Comparison of ENCODE assay signal across 8 mouse cellular contexts in the genomic region with DNA sequence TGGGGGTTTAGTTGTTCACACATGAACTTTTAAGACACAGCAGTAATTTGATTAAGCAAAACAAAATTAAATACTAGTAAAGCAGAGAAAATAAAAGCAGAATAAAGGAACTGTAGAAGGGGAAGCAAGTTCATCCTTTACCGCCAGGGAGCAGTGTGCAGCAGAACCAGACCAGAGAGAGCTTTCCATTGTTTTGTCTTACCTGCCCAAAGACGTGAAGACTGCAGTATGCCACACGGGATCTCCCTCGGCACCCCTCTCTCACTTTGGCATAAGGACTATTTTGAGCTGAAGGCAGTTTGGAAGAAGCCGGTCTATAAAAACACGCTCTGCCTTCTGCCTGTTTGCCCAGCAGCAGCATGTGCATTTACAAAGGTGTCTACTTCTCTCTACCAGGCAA. TPM values are rescaled to one million over a fixed set of nuclear protein-coding genes. Genes with fewer than 3 reads are reported as not detected.
DNase-seq lines count a peak whose midpoint lies in the region; ATAC-seq and TF ChIP-seq lines count a peak whose summit lies in the region.
"Not testable (repeated sequence)": the region's sequence is repeated elsewhere in the genome, so short reads cannot be mapped to it uniquely, and the experiment has no call there.

No protein-coding gene starts in this region.

- H3K4me2 ChIP-seq in hindbrain, embryonic 11.5 days (replicated peaks; ENCODE audit: low read depth, low read length); neural tube, embryonic 11.5 days (ENCODE audit: low read depth): not testable (repeated sequence)

- not testable (repeated sequence) for H3K27ac ChIP-seq in hindbrain, embryonic 11.5 days (ENCODE audit: low read depth, low read length); neural tube, embryonic 11.5 days (ENCODE audit: low read depth, low read length)

- H3K4me3 ChIP-seq in hindbrain, embryonic 11.5 days (ENCODE audit: low read depth, low read length); lung, adult 2 months (replicated peaks; ENCODE audit: extremely low read depth, low read depth, low read length); neural tube, embryonic 11.5 days (ENCODE audit: low read depth, low read length): not testable (repeated sequence)

- not testable (repeated sequence) for H3K9me3 ChIP-seq in hindbrain, embryonic 11.5 days (ENCODE audit: control insufficient read depth, low read length); neural tube, embryonic 11.5 days (ENCODE audit: control insufficient read depth, low read length)

- TF ChIP-seq POLR2A in lung, adult 2 months (IDR thresholded peaks at IDR 0.05; ENCODE audit: borderline replicate concordance, extremely low read depth, low read depth, low read length) = not testable (repeated sequence)

- peak; percentile 38 for TF ChIP-seq CTCF in lung, adult 2 months (IDR thresholded peaks at IDR 0.05; ENCODE audit: insufficient read depth, low read length)

- not testable (repeated sequence) for H3K4me1 ChIP-seq in hindbrain, embryonic 11.5 days (replicated peaks; ENCODE audit: control insufficient read depth, insufficient read depth, low read length); lung, adult 2 months (ENCODE audit: control insufficient read depth, insufficient read depth, low read length); neural tube, embryonic 11.5 days (ENCODE audit: control insufficient read depth, insufficient read depth, low read length)

- H3K36me3 ChIP-seq in hindbrain, embryonic 11.5 days (ENCODE audit: control insufficient read depth, insufficient read depth, low read length); neural tube, embryonic 11.5 days (ENCODE audit: control insufficient read depth, insufficient read depth, low read length): not testable (repeated sequence)

- H3K27me3 ChIP-seq in hindbrain, embryonic 11.5 days (ENCODE audit: control insufficient read depth, insufficient read depth, low read length); neural tube, embryonic 11.5 days (ENCODE audit: control insufficient read depth, insufficient read depth, low read length): not testable (repeated sequence)

- 13% methylated on average over 5 of the region's 6 CpGs for WGBS in hindbrain, embryonic 11.5 days
- WGBS in lung, adult 2 months = 21% methylated on average over 6 of the region's 6 CpGs
- WGBS in neural tube, embryonic 11.5 days = 3% methylated on average over 4 of the region's 6 CpGs

- not testable (repeated sequence) for H3K9ac ChIP-seq in hindbrain, embryonic 11.5 days (ENCODE audit: low read depth, low read length); neural tube, embryonic 11.5 days (ENCODE audit: low read length)

- ATAC-seq in CD4-positive, CD25-positive, alpha-beta regulatory T cell, adult 4 months = peak; percentile 18
- ATAC-seq in hindbrain, embryonic 11.5 days (ENCODE audit: low FRiP score); neural tube, embryonic 11.5 days (ENCODE audit: insufficient read depth, low FRiP score, low TSS enrichment): not testable (repeated sequence)

- DNase-seq in adipocyte (ENCODE audit: low spot score) = peak; percentile 40
- peak; percentile 28 for DNase-seq in embryo, embryonic 11 days
- peak; percentile 31 for DNase-seq in hindbrain, embryonic 11.5 days (ENCODE audit: low spot score)
- DNase-seq in kidney, postnatal 36 days = peak; percentile 43 to 51
- DNase-seq in lung, adult 2 months = peak; percentile 26
- peak; percentile 16 for DNase-seq in neural tube, embryonic 11.5 days (ENCODE audit: low spot score)
- DNase-seq in thymus, postnatal 36 days = peak; percentile 41 to 42

RNA-seq across cellular contexts. Expression of gene Tagap1, which starts 4.4 kb away (rescaled TPM):
- polyA plus RNA-seq in CD4-positive, CD25-positive, alpha-beta regulatory T cell, adult 4 months (2017; shearing (Covaris generic)) = 10 to 100 TPM; 52.7 to 56.8 TPM
- polyA plus RNA-seq in hindbrain, embryonic 11.5 days (2014; fragmentation: Nextera tagmentation; extraction: Ambion mirVana) = 57.1 TPM in 2 replicates
- 10.1 and 13.1 TPM in 2 replicates for polyA plus RNA-seq in lung, adult 2 months (2012; rRNA removed)
- polyA plus RNA-seq in neural tube, embryonic 11.5 days (2014; fragmentation: Nextera tagmentation; extraction: Ambion mirVana) = 56.0 and 58.7 TPM in 2 replicates

RNA-seq across cellular contexts. Expression of gene Rnaset2b, which starts 5.1 kb away (rescaled TPM):
- polyA plus RNA-seq in CD4-positive, CD25-positive, alpha-beta regulatory T cell, adult 4 months (2017; shearing (Covaris generic)) = 100 to 1,000 TPM; 316 to 396 TPM
- 115 TPM in 2 replicates for polyA plus RNA-seq in hindbrain, embryonic 11.5 days (2014; fragmentation: Nextera tagmentation; extraction: Ambion mirVana)
- 72.0 and 172 TPM in 2 replicates for polyA plus RNA-seq in lung, adult 2 months (2012; rRNA removed)
- polyA plus RNA-seq in neural tube, embryonic 11.5 days (2014; fragmentation: Nextera tagmentation; extraction: Ambion mirVana) = 110 and 118 TPM in 2 replicates

RNA-seq across cellular contexts. Expression of gene Gm49721, which starts 13.3 kb away (rescaled TPM):
- polyA plus RNA-seq in CD4-positive, CD25-positive, alpha-beta regulatory T cell, adult 4 months (2017; shearing (Covaris generic)) = 1 to 10 TPM in 1 of 2 experiments, under 1 TPM in 1; 0.39 to 1.5 TPM
- 0.18 TPM in 1 of 2 replicates, not detected in the other for polyA plus RNA-seq in hindbrain, embryonic 11.5 days (2014; fragmentation: Nextera tagmentation; extraction: Ambion mirVana)
- polyA plus RNA-seq in lung, adult 2 months (2012; rRNA removed) = 0.47 TPM in 1 of 2 replicates, not detected in the other
- 0.12 and 0.37 TPM in 2 replicates for polyA plus RNA-seq in neural tube, embryonic 11.5 days (2014; fragmentation: Nextera tagmentation; extraction: Ambion mirVana)

RNA-seq across cellular contexts. Expression of gene Rsph3b, which starts 16.9 kb away (rescaled TPM):
- polyA plus RNA-seq in CD4-positive, CD25-positive, alpha-beta regulatory T cell, adult 4 months (2017; shearing (Covaris generic)) = 10 to 100 TPM; 26.6 to 37.2 TPM
- polyA plus RNA-seq in hindbrain, embryonic 11.5 days (2014; fragmentation: Nextera tagmentation; extraction: Ambion mirVana) = 50.5 and 50.8 TPM in 2 replicates
- polyA plus RNA-seq in lung, adult 2 months (2012; rRNA removed) = 25.7 and 29.1 TPM in 2 replicates
- polyA plus RNA-seq in neural tube, embryonic 11.5 days (2014; fragmentation: Nextera tagmentation; extraction: Ambion mirVana) = 39.9 and 43.2 TPM in 2 replicates
